Mouse (Mus musculus): Measurements from ENCODE around the gene Cnot10.
"Not testable (repeated sequence)": the region's sequence is repeated elsewhere in the genome, so short reads cannot be mapped to it uniquely, and the experiment has no call there.

The Cnot10 gene

DNA sequence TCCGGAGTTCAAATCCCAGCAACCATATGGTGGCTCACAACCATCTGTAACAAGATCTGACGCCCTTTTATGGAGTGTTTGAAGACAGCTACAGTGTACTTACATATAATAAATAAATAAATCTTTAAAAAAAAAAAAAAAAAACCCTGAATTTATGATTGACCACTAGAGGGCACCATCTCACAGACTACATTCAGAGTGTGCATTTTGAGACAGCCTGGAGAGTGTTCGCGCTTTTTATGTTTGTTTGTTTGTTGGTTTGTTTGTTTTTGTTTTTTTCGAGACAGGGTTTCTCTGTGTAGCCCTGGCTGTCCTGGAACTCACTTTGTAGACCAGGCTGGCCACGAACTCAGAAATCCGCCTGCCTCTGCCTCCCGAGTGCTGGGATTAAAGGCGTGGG, 8.5 kb upstream of the Cnot10 start:
- DNase-seq, result not testable (repeated sequence)

DNA sequence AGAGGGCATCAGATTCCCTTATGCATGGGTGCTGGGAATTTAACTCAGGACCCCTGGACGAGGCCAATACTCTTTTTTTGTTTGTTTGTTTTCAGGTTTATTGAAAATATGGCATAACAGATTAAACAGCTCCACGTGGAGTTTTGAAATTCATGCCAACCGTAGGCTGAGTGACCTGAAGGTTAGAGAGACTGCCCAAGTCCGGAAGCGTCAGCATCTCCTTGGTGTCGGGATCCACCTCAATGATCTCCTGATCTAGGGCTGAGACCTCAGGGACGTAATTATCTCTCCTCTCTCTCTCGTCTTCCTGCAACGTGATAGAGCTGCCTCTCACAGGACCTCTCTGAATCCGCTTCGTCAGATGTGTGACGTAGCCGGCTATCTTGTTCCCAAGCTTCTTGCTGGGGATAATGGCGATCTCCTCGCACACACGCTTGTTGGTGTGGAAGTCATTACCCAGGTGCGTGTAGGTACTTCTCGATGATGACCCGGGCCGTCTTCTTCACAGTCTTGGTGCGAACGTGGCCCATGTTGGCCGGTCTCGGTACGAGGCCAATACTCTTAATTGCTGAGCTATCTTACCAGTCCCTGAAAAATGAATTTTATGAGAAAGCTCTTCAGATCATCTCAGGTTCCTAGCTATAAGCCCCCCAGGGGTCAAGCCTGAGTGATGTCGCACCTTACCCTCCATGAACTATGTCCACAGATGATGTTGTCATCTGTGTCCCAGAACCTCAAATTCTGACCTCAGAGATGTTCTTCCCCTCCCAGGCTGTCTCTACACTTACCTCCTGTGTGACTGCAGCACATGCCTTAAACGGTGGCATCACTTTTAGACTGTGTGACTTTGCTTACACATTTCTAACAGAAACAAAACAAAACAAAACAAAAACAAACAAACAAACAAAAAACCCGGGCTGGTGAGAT, 7.8 kb upstream of the Cnot10 start:
- no peak for DNase-seq

DNA sequence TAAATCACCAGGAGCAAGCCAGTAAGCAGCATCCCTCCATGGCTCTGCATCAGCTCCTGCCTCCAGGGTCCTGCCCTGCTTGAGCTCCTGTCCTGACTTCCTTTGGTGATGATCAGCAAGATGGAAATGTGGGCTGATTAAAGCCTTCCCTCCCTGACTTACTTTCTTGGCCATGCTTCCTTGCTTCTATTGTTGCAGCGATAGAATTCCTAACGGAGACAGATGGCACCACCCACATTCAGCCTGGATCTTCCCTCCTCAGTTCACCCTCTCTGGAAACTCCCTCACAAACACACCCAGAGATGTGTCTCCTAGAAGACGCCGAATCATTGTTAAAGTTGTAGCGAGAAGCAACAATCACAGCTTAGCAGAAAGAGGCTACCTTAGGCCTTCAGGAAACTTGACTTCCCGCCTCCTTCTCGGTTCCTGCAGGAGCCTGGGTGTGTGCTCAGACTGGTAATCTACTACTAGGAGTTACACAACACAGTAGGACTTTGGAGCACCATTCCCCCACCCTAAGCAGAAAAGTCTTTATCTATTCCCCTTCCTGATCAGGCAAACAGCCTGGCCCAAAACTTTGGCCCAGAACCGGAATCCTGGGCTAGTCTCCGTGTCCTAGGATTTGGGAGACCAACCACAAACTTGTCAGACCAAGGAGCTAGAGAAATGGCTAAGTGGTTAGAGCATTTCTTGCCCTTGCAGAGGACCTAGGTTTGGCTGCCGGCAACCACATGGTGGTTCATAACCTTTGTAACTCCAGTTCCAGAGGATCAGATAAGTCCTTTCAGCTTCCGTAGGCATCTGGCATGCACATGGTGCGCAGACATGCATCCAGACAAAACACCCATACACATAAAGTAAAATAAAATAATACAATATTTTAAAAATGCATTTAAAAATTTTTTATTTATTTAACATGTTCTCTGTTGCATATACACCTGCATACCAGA, 6.8 kb upstream of the Cnot10 start:
- DNase-seq, result no peak

DNA sequence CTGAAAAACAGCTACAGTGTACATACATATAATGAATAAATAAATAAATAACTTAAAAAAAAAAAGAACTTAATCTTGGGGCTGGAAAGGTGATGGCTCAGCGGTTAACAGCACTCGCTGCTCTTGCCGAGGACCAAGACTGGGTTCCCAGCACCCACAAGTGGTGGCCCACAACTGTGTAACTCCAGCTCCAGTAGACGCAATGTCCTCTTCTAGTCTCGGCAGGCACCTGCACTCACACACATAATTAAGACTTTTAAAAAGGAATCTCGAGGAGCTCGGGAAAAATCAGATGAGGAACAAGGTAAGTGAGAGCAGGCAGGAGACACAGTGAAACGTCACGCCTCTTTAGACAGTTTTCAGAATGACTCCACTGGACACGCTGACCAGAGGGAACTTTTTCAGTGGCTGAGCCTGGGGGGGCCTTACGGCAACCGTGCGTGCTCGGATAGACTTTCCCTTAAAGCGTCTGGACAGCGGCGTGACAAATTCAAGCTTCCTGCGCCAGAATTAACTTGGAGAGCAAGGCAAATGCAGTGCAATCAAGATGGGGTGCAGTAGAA, 717 bp downstream of the Cnot10 start:
- no peak for DNase-seq

DNA sequence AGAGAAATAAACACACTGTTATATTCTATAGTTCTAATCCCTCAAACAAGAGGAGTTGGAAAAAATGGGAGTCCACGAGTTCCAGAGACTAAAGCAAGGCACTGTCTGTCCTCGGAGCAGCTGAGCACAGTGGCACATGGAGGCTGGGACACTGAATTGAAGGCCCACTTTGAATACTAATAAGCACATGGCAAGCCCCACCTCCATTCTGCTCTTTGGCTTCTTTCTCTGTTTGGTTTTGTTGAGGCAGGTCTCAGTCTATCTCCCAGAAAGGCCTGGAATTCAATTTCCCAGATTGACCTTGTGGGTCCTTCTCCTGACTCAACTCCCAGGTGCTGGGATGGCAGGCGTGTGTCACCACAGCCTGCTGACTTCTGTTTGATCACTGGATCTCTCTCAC, 3.2 kb downstream of the Cnot10 start:
- no peak for DNase-seq

DNA sequence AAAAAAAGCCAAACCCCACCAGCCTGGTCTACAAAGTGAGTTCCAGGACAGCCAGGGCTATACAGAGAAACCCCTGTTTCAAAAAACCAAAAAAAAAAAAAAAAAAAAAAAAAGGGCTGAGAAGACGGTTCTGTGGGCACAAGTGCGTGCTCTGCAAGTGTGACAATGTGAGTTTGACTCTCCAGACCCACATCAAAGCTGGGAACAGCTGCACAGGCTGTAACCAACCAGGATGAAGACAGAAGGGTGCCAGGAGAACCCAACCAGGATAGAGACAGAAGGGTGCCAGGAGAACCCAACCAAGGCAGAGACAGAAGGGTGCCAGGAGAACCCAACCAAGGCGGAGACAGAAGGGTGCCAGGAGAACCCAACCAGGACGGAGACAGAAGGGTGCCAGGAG, 3.8 kb downstream of the Cnot10 start:
- DNase-seq, result no peak

DNA sequence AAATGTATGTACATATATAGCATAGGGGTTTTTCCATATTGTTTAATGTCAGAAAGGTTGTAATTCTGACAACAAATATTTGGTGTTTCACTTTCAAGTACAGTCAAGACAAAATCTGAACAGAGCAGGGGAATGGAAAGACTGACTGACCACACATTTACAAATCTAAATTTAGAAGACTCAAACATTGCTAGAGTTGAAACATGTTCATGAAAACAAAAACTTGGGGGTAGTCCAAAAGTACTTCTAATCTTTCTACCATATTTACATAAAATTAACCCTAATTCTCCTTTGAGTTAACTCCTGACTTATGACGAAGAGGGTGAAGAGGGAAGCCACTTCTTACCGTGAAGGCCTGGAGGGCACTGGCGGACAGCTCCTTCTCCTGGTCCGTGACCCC, 7.7 kb downstream of the Cnot10 start:
- no peak for DNase-seq

DNA sequence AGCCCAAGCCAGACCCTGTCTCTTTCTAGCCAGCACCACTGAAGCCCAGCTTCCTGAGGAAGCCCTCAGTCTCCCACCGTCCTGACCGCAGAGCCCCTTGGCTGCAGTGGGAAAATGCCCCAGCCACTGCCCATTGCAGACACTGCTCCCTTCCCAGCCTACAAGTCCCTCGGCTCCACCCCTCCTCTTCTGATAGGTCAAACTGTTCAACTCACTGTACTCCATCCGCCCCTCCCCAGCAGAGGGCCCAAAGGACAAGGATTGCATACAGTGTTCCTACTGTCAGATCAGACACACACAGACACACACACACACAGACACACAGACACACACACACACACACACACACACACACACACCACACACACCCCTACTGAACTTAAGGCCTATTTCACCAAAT, 13.3 kb downstream of the Cnot10 start:
- DNase-seq, result no peak

DNA sequence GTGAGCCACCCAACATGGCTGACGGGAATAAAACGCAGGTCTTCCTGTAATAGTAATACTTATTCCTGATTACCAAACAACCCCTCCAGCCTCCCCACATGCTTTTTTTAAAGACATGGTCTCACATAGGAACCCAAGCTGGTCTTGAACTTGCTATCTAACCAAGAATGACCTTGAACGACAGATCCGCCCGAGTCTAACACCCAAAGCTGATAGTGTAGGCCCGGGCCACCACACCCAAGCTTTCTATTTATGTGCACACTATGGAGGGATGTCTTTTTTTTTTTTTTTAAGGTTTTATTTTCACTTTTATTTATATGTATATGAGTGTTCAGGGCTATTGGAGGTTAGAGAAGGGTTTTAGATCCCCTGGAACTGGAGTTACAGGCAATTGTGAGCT, 15.8 kb downstream of the Cnot10 start:
- no peak for DNase-seq

DNA sequence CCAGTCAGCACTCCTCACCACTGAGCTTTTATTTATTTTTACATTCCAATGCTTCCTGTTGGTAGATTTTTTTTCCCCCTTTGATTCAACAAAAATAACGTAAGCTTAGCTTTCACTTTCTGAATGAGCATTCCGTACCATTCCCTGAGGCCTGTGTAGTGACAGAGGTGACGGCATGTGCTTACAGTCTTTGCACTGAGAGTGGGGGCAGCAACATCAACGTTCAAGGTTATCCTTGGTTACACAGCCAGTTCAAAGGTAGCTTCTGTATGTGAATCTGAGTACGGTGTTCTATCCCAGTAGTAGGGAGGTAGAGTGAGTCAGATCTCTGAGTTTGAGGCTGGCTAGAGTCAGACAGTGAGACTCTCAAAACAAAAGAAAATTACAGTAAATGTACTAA, 18.8 kb downstream of the Cnot10 start:
- no peak for DNase-seq

DNA sequence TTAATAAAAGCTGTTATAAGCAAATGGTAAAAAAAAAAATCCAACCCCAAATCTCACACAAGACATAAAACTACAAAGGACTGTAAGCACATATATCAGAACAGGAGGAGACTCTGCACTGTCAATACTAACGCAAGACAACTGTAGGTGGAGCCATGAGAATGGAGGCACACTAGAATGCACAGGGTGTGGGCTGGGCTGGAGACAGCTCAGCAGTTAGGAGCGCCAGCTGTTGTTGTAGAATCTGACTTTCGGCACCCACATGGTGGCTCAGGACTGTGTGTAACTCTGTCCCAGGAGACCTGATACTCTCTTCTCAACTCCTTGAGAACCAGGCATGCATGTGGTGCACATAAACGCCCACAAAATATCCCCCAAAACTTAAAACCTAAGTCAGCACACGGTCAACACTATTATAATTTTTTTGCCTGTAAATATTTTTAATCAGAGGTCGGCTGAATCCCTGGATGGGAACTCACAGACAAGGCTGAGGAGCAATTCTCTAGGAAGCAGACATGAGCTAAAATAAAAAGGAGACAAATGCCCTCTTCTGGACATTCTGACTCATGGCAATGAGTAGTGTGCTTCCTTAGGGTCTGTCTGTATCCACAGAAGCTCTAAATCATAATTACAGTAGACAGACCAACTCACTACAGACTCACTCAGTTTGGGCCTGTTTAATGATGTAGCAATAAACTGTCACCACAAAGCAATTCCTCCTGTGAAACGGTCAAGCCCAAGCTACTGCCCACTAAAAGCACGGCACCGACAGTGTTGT, 25.6 kb downstream of the Cnot10 start:
- no peak for DNase-seq

DNA sequence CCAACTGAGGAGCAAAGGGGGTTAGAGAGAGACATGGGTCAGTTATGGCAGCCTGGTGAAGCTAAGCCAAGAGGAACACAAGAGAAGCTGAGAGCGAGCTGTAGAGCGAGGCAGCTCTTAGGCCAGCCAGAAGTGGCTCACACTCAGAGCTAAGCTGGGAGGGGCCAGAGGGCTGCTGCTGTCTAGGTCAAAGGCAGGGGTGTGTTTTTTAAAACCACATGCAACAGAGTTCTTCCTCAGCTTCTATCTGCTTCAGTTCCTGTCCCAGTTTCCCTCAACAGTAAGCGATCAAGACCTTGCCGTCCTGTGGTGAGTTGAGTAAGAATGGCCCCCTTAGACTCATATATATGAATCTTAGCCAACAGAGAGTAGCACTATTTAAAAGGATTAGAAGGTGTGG, 27.0 kb downstream of the Cnot10 start:
- no peak for DNase-seq

DNA sequence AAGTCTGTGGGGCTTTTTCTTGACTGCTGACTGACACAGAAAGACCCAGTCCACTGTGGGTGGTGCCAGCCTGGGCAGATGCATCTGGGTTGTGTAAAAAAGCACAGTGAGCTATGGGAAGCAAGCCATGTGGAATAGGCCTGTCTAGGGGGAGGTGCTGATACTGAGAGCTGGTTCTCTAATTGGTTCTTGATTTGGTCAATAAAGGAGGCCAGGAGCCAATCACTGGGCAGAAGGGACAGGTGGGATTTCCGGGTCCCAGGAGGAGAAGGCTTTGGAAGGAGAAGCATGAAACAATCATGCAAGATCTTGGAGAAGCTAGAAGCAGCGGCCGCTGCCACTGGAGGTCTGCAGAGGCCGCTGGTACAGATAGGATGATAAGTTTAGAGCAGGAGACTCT, 27.4 kb downstream of the Cnot10 start:
- DNase-seq, result no peak

DNA sequence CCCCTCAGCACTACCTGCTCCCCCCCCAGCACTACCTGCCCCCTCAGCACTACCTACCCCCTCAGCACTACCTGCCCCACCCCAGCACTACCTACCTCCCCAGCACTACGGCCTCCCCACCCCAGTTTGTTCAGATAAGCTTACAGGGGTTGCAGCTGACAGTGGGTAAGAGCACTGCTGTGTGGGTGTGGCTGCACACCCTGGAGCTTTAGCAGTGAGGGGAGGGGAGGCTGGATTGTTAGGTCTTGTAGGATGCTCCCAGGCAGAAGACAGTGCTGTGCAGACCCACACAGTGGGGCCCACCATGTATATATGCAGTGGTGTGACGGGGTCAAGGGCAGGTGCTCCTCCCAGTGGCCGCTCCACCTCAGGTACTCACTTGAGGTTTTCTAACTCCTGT, 29.7 kb downstream of the Cnot10 start:
- DNase-seq, result no peak

DNA sequence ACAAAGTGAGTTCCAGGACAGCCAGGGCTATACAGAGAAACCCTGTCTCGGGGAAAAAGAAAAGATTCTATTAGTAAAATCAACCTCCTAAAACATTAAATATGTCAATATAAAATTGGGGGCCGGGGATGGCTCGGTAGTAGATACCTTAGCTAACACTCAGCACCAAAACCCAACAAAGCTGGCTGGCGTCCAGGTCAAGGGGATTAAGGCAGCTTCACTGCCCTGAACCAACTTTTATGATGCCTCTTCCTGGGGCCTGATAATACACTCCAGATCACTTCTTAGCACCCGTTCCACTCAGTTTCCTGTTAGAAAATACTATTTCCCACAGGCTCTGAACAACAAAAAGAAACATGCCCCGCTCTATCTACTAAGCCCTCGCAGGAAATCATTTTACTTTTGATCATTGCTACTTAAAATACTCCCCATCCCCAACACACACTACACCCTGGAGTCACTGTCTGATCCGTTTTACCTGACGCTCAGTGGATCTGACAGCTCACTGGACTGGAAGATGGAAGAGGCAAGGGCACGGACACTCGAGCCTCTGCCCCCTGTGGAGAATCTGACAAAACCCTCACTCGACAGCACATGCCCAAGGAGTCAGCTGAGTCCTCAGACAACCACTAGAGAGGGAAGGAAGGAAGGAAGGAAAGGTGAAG, 36.0 kb downstream of the Cnot10 start:
- no peak for DNase-seq

DNA sequence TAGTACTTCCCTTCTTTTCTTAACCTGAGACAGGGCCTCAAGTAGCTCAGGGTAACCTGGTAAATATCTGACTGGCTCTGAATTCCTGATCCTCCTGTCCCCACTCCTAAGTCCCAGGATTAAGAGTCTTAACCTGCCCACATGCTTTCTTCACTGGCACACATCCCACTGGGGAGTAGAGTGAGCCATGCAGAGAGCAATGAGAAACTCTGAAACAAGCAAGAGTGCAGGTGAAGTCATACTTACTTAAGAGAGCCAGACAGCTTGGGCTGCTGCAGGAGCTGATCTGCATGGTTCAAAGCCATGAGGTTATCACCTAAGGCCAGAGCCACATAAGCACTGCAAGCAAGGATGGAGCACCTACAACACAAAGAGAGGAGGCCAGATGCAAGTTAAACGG, 38.9 kb downstream of the Cnot10 start:
- no peak for DNase-seq

DNA sequence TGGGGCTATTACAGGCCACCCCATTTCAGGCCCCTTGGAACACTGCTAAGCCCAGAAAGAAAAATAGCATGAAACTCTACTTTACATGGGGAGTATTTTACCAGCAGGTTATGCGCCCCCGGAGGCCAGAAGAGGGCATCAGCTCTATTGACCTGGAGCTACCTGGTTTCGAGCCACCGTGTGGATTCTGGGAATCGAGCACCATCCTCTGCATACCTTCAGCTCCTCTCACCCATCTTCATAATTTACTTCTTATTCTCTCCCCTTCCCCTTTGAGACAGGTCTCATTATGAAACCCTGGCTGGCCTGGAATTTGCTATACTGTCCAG, 55.0 kb downstream of the Cnot10 start:
- no peak for DNase-seq

DNA sequence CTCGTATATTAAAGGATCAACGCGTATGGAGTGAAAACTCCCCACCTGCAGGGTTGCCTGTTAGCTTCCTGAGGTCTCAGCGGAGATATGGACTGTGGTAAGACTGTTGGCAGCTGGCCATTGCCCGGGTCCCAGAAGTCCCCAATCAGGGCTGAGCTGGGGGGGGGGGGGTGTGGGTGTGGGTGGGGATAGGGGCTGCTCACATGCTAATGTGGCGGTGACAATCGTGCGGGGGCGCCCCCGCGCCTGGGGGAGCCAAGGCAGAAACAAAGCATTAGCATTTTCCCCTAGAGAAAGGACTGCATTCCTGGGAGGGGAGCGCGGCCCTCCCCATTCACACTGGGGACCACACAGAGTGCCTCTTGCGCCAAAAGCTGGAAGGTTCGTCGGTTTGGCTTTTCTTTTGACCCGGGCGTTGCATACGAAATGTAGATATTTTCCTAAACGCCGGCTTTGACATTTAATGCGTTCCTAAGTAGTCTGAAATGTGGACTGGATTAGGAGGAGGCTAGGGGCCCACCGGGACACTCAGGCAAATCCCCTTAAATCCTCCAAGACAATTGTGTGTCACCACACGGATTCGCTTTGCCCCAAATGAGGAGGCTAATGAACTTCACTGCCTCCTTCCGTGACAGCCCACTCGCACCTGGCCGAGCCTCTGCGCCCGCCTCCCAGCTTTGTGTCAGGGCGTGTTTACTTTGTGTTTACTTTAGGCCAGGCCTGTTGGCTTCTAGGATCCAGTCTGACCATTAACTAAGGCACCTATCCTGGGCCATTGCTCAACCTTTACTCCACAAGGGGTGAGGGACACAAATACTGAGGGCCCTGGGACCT, 55.6 kb downstream of the Cnot10 start:
- peak; percentile 44 for DNase-seq

DNA sequence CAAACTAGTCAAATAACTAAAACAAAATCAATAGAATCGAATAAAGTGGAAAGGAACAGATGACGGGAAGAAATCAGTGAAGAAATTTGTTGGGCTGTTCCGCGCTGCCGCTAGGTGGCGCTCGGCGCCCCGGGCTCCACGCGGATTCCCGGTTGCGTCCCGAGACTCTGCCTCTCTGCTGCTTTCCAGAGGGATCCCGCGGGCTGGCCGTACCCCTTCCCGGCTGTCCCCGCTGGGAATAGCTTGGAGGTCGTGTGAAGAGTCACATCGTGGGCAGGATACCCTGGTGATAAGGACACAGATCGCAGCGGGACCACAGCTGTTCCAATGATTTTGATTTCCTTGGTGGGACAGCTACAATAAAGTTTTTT, 56.2 kb downstream of the Cnot10 start:
- peak; percentile 73 for DNase-seq

DNA sequence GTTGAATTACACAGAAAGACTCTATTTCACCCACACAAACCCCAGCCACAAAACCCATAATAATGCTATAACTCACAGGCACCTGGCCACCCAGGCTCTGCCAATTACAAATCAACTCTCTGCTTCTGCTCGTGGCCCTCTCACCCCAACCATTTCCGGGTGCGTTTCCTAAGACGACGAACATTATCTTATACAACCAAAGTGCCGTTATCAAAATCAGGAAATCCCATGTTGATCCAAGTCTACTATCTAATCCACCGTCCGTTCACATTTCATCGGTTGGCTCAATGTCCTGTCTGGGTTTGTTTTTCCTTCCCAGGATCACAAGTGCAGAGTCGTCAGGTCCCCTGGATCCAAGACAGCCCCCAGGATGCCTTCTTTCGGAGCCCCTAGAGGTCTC, 61.3 kb downstream of the Cnot10 start:
- no peak for DNase-seq

DNA sequence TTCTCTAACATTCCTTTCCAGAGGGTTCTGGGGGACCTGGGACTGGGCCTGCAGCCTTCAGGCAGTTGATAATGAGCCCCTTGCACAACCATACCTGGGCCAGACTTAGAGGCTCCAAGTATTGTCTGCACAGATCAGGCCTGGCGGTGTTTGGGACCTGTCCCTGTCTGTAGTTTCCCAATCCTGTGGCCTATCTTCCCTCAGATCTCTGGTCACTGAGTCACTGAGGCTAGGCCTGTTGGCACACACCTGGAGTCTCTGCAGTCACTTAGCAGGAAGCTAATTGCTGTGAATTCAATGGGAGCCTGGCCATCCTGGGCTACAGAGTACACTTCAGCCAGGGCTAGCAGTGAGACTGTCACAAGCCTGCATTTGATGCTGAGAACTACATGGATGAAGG, 64.0 kb downstream of the Cnot10 start:
- DNase-seq, result no peak

DNA sequence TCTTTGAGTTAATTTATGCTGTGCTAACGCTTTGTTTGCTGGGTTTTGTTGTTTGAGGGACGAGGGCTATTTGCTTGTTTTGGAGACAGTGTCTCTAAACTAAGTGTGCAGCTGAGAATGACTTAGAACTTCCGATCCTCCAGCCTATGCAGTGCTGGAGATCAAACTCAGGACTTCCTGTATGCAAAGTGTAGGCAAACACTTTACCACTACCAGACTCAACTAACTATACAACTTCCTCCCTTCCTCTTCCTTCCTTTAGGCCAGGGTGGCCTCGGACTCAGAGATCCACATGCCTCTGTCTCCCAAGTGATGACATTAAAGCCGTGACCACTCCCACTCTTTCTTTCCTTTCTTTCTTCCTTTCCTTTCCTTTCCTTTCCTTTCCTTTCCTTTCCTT, 66.5 kb downstream of the Cnot10 start:
- DNase-seq, result no peak

Measured in right cerebral cortex, postnatal 4 days (tissue).